Mouse (Mus musculus): ENCODE measurements around the gene Ifna5. TPM values are rescaled to one million over a fixed set of nuclear protein-coding genes. Genes with fewer than 3 reads are reported as not detected.
A peak's percentile ranks its signal among the peaks of the same experiment; 100 is the strongest.

The Ifna5 gene
- polyA plus RNA-seq, 1 experiment from 2014 or later: not detected

GRCm38 (mm10) chr4:88840058-88840457 lies 4.7 kb downstream of the Ifna5 start:
- no peak overlapping the region for H3K4me3 ChIP-seq (ENCODE audit: low read depth, low read length)
- H3K36me3 ChIP-seq (ENCODE audit: control insufficient read depth, insufficient read depth): no peaks in the 10 kb centered on the region
- no peak for ATAC-seq
- WGBS: 70% methylated on average over 3 of the region's 3 CpGs
- no peak overlapping the region for H3K27ac ChIP-seq (ENCODE audit: low read depth, low read length)
- no peaks in the 10 kb centered on the region for H3K9me3 ChIP-seq (ENCODE audit: control insufficient read depth)
- H3K9ac ChIP-seq (ENCODE audit: low read depth, low read length): no peak overlapping the region
- no peak for TF ChIP-seq CTCF (IDR thresholded peaks at IDR 0.05; ENCODE audit: low read depth)
- no peaks in the 10 kb centered on the region; the same call in 1 of the 2 replicates for H3K27me3 ChIP-seq (replicated peaks; ENCODE audit: control insufficient read depth, insufficient read depth, low read length)
- H3K4me2 ChIP-seq (replicated peaks; ENCODE audit: low read depth): no peak overlapping the region
- H3K4me1 ChIP-seq (replicated peaks; ENCODE audit: control insufficient read depth, insufficient read depth, low read length): no peaks in the 10 kb centered on the region

GRCm38 (mm10) chr4:88841438-88841911 lies 6.2 kb downstream of the Ifna5 start, which contains the start of gene Ifna4:
TSS of gene Ifna4 (plus strand) at chr4:88841861.
- no peaks in the 10 kb centered on the region for H3K9me3 ChIP-seq (ENCODE audit: control insufficient read depth)
- 61% methylated on average over 2 of the region's 2 CpGs for WGBS
- H3K9ac ChIP-seq (ENCODE audit: low read depth, low read length): no peak within 1 kb of the TSS
- H3K27ac ChIP-seq (ENCODE audit: low read depth, low read length): no peak within 1 kb of the TSS
- H3K4me1 ChIP-seq (replicated peaks; ENCODE audit: control insufficient read depth, insufficient read depth, low read length): no peaks in the 10 kb centered on the region
- no peak within 1 kb of the TSS for H3K4me3 ChIP-seq (ENCODE audit: low read depth, low read length)
- no peaks in the 10 kb centered on the region for H3K36me3 ChIP-seq (ENCODE audit: control insufficient read depth, insufficient read depth)
- no peak within 1 kb of the TSS for H3K4me2 ChIP-seq (replicated peaks; ENCODE audit: low read depth)
- H3K27me3 ChIP-seq (replicated peaks; ENCODE audit: control insufficient read depth, insufficient read depth, low read length): no peaks in the 10 kb centered on the region; the same call in 1 of the 2 replicates
- ATAC-seq: no peak
- no peak for TF ChIP-seq CTCF (IDR thresholded peaks at IDR 0.05; ENCODE audit: low read depth)

GRCm38 (mm10) chr4:88845334-88845733 lies 10.0 kb downstream of the Ifna5 start:
- H3K4me3 ChIP-seq (ENCODE audit: low read depth, low read length): no peak overlapping the region
- 43% methylated on average over 2 of the region's 2 CpGs for WGBS
- TF ChIP-seq CTCF (IDR thresholded peaks at IDR 0.05; ENCODE audit: low read depth): peak; percentile 43
- no peak overlapping the region for H3K4me2 ChIP-seq (replicated peaks; ENCODE audit: low read depth)
- H3K9me3 ChIP-seq (ENCODE audit: control insufficient read depth): no peaks in the 10 kb centered on the region
- H3K4me1 ChIP-seq (replicated peaks; ENCODE audit: control insufficient read depth, insufficient read depth, low read length): no peaks in the 10 kb centered on the region
- no peak overlapping the region for H3K9ac ChIP-seq (ENCODE audit: low read depth, low read length)
- H3K36me3 ChIP-seq (ENCODE audit: control insufficient read depth, insufficient read depth): no peaks in the 10 kb centered on the region
- ATAC-seq: no peak
- H3K27ac ChIP-seq (ENCODE audit: low read depth, low read length): no peak overlapping the region
- no peaks in the 10 kb centered on the region; the same call in 1 of the 2 replicates for H3K27me3 ChIP-seq (replicated peaks; ENCODE audit: control insufficient read depth, insufficient read depth, low read length)

- 77% methylated on average over 1 of the region's 1 CpGs for WGBS
- no peak for ATAC-seq
Measured at GRCm38 (mm10) chr4:88849698-88850097, 14.4 kb downstream of the Ifna5 start, which contains the start of gene Ifna1. TSS of gene Ifna1 (plus strand) at chr4:88850087.

GRCm38 (mm10) chr4:88851026-88851763 lies 15.9 kb downstream of the Ifna5 start:
- H3K9me3 ChIP-seq (ENCODE audit: control insufficient read depth): no peaks in the 10 kb centered on the region
- no peaks in the 10 kb centered on the region for H3K27me3 ChIP-seq (replicated peaks; ENCODE audit: control insufficient read depth, insufficient read depth, low read length)
- WGBS: 77% methylated on average over 4 of the region's 4 CpGs
- ATAC-seq: no peak
- no peak overlapping the region for H3K9ac ChIP-seq (ENCODE audit: low read depth, low read length)
- TF ChIP-seq CTCF (IDR thresholded peaks at IDR 0.05; ENCODE audit: low read depth): no peak
- no peak overlapping the region for H3K4me3 ChIP-seq (ENCODE audit: low read depth, low read length)
- H3K36me3 ChIP-seq (ENCODE audit: control insufficient read depth, insufficient read depth): no peaks in the 10 kb centered on the region
- H3K4me1 ChIP-seq (replicated peaks; ENCODE audit: control insufficient read depth, insufficient read depth, low read length): no peaks in the 10 kb centered on the region
- no peak overlapping the region for H3K4me2 ChIP-seq (replicated peaks; ENCODE audit: low read depth)
- no peak overlapping the region for H3K27ac ChIP-seq (ENCODE audit: low read depth, low read length)

More at GRCm38 (mm10) chr4:88849698-88850097, 14.4 kb downstream of the Ifna5 start, which contains the start of gene Ifna1:
- Histone ChIP-seq H3K4me3 (ENCODE audit: low read depth, low read length) (no peak within 1 kb of the TSS), H3K9me3 (ENCODE audit: control insufficient read depth) (no peaks in the 10 kb centered on the region), H3K27ac (ENCODE audit: low read depth, low read length) (no peak within 1 kb of the TSS), H3K36me3 (ENCODE audit: control insufficient read depth, insufficient read depth) (no peaks in the 10 kb centered on the region), H3K27me3 (replicated peaks; ENCODE audit: control insufficient read depth, insufficient read depth, low read length) (no peaks in the 10 kb centered on the region), H3K4me1 (replicated peaks; ENCODE audit: control insufficient read depth, insufficient read depth, low read length) (no peaks in the 10 kb centered on the region), H3K4me2 (replicated peaks; ENCODE audit: low read depth) (no peak within 1 kb of the TSS), H3K9ac (ENCODE audit: low read depth, low read length) (no peak within 1 kb of the TSS)
- no peak for TF ChIP-seq CTCF (IDR thresholded peaks at IDR 0.05; ENCODE audit: low read depth)

GRCm38 (mm10) chr4:88859214-88859613 lies 23.9 kb downstream of the Ifna5 start:
- no peak for ATAC-seq
- Histone ChIP-seq H3K9me3 (ENCODE audit: control insufficient read depth) (no peaks in the 10 kb centered on the region), H3K27me3 (replicated peaks; ENCODE audit: control insufficient read depth, insufficient read depth, low read length) (no peaks in the 10 kb centered on the region), H3K36me3 (ENCODE audit: control insufficient read depth, insufficient read depth) (no peaks in the 10 kb centered on the region), H3K27ac (ENCODE audit: low read depth, low read length) (no peak overlapping the region), H3K4me1 (replicated peaks; ENCODE audit: control insufficient read depth, insufficient read depth, low read length) (no peaks in the 10 kb centered on the region), H3K4me3 (ENCODE audit: low read depth, low read length) (no peak overlapping the region), H3K4me2 (replicated peaks; ENCODE audit: low read depth) (no peak overlapping the region), H3K9ac (ENCODE audit: low read depth, low read length) (no peak overlapping the region)
- TF ChIP-seq CTCF (IDR thresholded peaks at IDR 0.05; ENCODE audit: low read depth): no peak

All from intestine, postnatal 0 days (tissue).